Mouse (Mus musculus): ENCODE results near the gene Vps26a. TPM values are rescaled to one million over a fixed set of nuclear protein-coding genes. Genes with fewer than 3 reads are reported as not detected.
"Not testable (repeated sequence)": the region's sequence is repeated elsewhere in the genome, so short reads cannot be mapped to it uniquely, and the experiment has no call there.

Gene Vps26a
- polyA plus RNA-seq, 1 experiment from 2014 or later: 55.9 TPM

- no peak overlapping the region for H3K9ac ChIP-seq (ENCODE audit: low read depth, low read length)
- H3K9me3 ChIP-seq (replicated peaks; ENCODE audit: control insufficient read depth, low read length, poor library complexity, severe bottlenecking): no peaks in the 10 kb centered on the region
- H3K27ac ChIP-seq (ENCODE audit: low read length): no peak overlapping the region
- no peak for ATAC-seq
- no peaks in the 10 kb centered on the region for H3K27me3 ChIP-seq (ENCODE audit: control insufficient read depth, insufficient read depth, low read depth, low read length)
- H3K4me3 ChIP-seq (ENCODE audit: low read depth, low read length): no peak overlapping the region
- no peaks in the 10 kb centered on the region; the same call in 1 of the 2 replicates for H3K36me3 ChIP-seq (ENCODE audit: control insufficient read depth, insufficient read depth, low read length)
- WGBS: 66% methylated on average over 7 of the region's 7 CpGs
- H3K4me2 ChIP-seq (ENCODE audit: low read length): no peak overlapping the region
- peaks cover 10% of the 10 kb centered on the region for H3K4me1 ChIP-seq (ENCODE audit: control insufficient read depth, insufficient read depth, low read length)
These were observed 5.3 kb downstream of the Vps26a start for GRCm38 (mm10) chr10:62481108-62481852.

- no peaks in the 10 kb centered on the region for H3K9me3 ChIP-seq (replicated peaks; ENCODE audit: control insufficient read depth, low read length, poor library complexity, severe bottlenecking)
- WGBS: 63% methylated on average over 2 of the region's 2 CpGs
- no peaks in the 10 kb centered on the region for H3K27me3 ChIP-seq (ENCODE audit: control insufficient read depth, insufficient read depth, low read depth, low read length)
- ATAC-seq: no peak
- no peak overlapping the region for H3K9ac ChIP-seq (ENCODE audit: low read depth, low read length)
- no peaks in the 10 kb centered on the region; the same call in 1 of the 2 replicates for H3K36me3 ChIP-seq (ENCODE audit: control insufficient read depth, insufficient read depth, low read length)
- no peak overlapping the region for H3K4me3 ChIP-seq (ENCODE audit: low read depth, low read length)
- H3K4me1 ChIP-seq (ENCODE audit: control insufficient read depth, insufficient read depth, low read length): no peaks in the 10 kb centered on the region; the same call in 1 of the 2 replicates
- H3K27ac ChIP-seq (ENCODE audit: low read length): no peak overlapping the region
- no peak overlapping the region for H3K4me2 ChIP-seq (ENCODE audit: low read length)
These were observed 9.6 kb downstream of the Vps26a start for GRCm38 (mm10) chr10:62476980-62477379.

GRCm38 (mm10) chr10:62474944-62475343 is 11.7 kb downstream of the Vps26a start:
- Histone ChIP-seq H3K4me1 (ENCODE audit: control insufficient read depth, insufficient read depth, low read length) (no peaks in the 10 kb centered on the region; the same call in 1 of the 2 replicates), H3K4me2 (ENCODE audit: low read length) (no peak overlapping the region), H3K9me3 (replicated peaks; ENCODE audit: control insufficient read depth, low read length, poor library complexity, severe bottlenecking) (no peaks in the 10 kb centered on the region), H3K27me3 (ENCODE audit: control insufficient read depth, insufficient read depth, low read depth, low read length) (no peaks in the 10 kb centered on the region), H3K4me3 (ENCODE audit: low read depth, low read length) (no peak overlapping the region), H3K27ac (ENCODE audit: low read length) (no peak overlapping the region), H3K9ac (ENCODE audit: low read depth, low read length) (no peak overlapping the region), H3K36me3 (ENCODE audit: control insufficient read depth, insufficient read depth, low read length) (no peaks in the 10 kb centered on the region; the same call in 1 of the 2 replicates)
- WGBS: 95% methylated on average over 10 of the region's 10 CpGs
- no peak for ATAC-seq

- Histone ChIP-seq H3K27ac (ENCODE audit: low read length) (no peak overlapping the region), H3K9ac (ENCODE audit: low read depth, low read length) (no peak overlapping the region), H3K4me3 (ENCODE audit: low read depth, low read length) (no peak overlapping the region), H3K36me3 (ENCODE audit: control insufficient read depth, insufficient read depth, low read length) (peaks cover 4% of the 10 kb centered on the region; the same call in 1 of the 2 replicates), H3K9me3 (replicated peaks; ENCODE audit: control insufficient read depth, low read length, poor library complexity, severe bottlenecking) (no peaks in the 10 kb centered on the region), H3K4me1 (ENCODE audit: control insufficient read depth, insufficient read depth, low read length) (no peaks in the 10 kb centered on the region; the same call in 1 of the 2 replicates), H3K27me3 (ENCODE audit: control insufficient read depth, insufficient read depth, low read depth, low read length) (no peaks in the 10 kb centered on the region), H3K4me2 (ENCODE audit: low read length) (no peak overlapping the region)
- ATAC-seq: no peak
- 46% methylated on average over 5 of the region's 5 CpGs for WGBS
These were observed 15.5 kb downstream of the Vps26a start for GRCm38 (mm10) chr10:62471105-62471504.

- H3K9ac ChIP-seq (ENCODE audit: low read depth, low read length): no peak overlapping the region
- 96% methylated on average over 4 of the region's 4 CpGs for WGBS
- peaks cover 4% of the 10 kb centered on the region; the same call in 1 of the 2 replicates for H3K36me3 ChIP-seq (ENCODE audit: control insufficient read depth, insufficient read depth, low read length)
- H3K27me3 ChIP-seq (ENCODE audit: control insufficient read depth, insufficient read depth, low read depth, low read length): no peaks in the 10 kb centered on the region
- no peaks in the 10 kb centered on the region for H3K9me3 ChIP-seq (replicated peaks; ENCODE audit: control insufficient read depth, low read length, poor library complexity, severe bottlenecking)
- H3K4me1 ChIP-seq (ENCODE audit: control insufficient read depth, insufficient read depth, low read length): no peaks in the 10 kb centered on the region; the same call in 1 of the 2 replicates
- no peak overlapping the region for H3K27ac ChIP-seq (ENCODE audit: low read length)
- H3K4me3 ChIP-seq (ENCODE audit: low read depth, low read length): no peak overlapping the region
- ATAC-seq: no peak
- H3K4me2 ChIP-seq (ENCODE audit: low read length): no peak overlapping the region
These were observed 16.9 kb downstream of the Vps26a start for GRCm38 (mm10) chr10:62469736-62470135.

GRCm38 (mm10) chr10:62461321-62461720 is 25.3 kb downstream of the Vps26a start:
- no peak for ATAC-seq
- Histone ChIP-seq H3K36me3 (ENCODE audit: control insufficient read depth, insufficient read depth, low read length) (peaks cover 19% of the 10 kb centered on the region; the same call in 1 of the 2 replicates), H3K27me3 (ENCODE audit: control insufficient read depth, insufficient read depth, low read depth, low read length) (no peaks in the 10 kb centered on the region), H3K4me3 (ENCODE audit: low read depth, low read length) (no peak overlapping the region), H3K9me3 (replicated peaks; ENCODE audit: control insufficient read depth, low read length, poor library complexity, severe bottlenecking) (no peaks in the 10 kb centered on the region), H3K4me2 (ENCODE audit: low read length) (no peak overlapping the region), H3K4me1 (ENCODE audit: control insufficient read depth, insufficient read depth, low read length) (no peaks in the 10 kb centered on the region), H3K27ac (ENCODE audit: low read length) (no peak overlapping the region), H3K9ac (ENCODE audit: low read depth, low read length) (no peak overlapping the region)

GRCm38 (mm10) chr10:62452001-62452400 is 34.6 kb downstream of the Vps26a start:
- 79% methylated on average over 11 of the region's 11 CpGs for whole genome bisulfite sequencing
- not testable (repeated sequence) for H3K27me3 ChIP-seq (ENCODE audit: control insufficient read depth, insufficient read depth, low read depth, low read length); H3K9me3 ChIP-seq (replicated peaks; ENCODE audit: control insufficient read depth, low read length, poor library complexity, severe bottlenecking); H3K4me2 ChIP-seq (ENCODE audit: low read length); H3K27ac ChIP-seq (ENCODE audit: low read length); H3K9ac ChIP-seq (ENCODE audit: low read depth, low read length); H3K4me3 ChIP-seq (ENCODE audit: low read depth, low read length); ATAC-seq
- peaks cover 12% of the 10 kb centered on the region; the same call in 1 of the 2 replicates for H3K36me3 ChIP-seq (ENCODE audit: control insufficient read depth, insufficient read depth, low read length)
- peaks cover 15% of the 10 kb centered on the region for H3K4me1 ChIP-seq (ENCODE audit: control insufficient read depth, insufficient read depth, low read length)

- Histone ChIP-seq H3K27me3 (ENCODE audit: control insufficient read depth, insufficient read depth, low read depth, low read length) (no peaks in the 10 kb centered on the region), H3K36me3 (ENCODE audit: control insufficient read depth, insufficient read depth, low read length) (peaks cover 13% of the 10 kb centered on the region), H3K9ac (ENCODE audit: low read depth, low read length) (peak overlapping the region; percentile 92), H3K4me3 (ENCODE audit: low read depth, low read length) (peak overlapping the region; percentile 68), H3K4me2 (ENCODE audit: low read length) (peak overlapping the region; percentile 81), H3K4me1 (ENCODE audit: control insufficient read depth, insufficient read depth, low read length) (peaks cover 15% of the 10 kb centered on the region), H3K9me3 (replicated peaks; ENCODE audit: control insufficient read depth, low read length, poor library complexity, severe bottlenecking) (no peaks in the 10 kb centered on the region), H3K27ac (ENCODE audit: low read length) (peak overlapping the region; percentile 95)
- ATAC-seq: no peak
- WGBS: 38% methylated on average over 18 of the region's 18 CpGs
These were observed 36.3 kb downstream of the Vps26a start for GRCm38 (mm10) chr10:62450280-62450640.
